Mouse (Mus musculus): Measurements from ENCODE around the gene N4bp3.

GRCm38 (mm10) chr11:51656798-51657521 lies 6.3 kb upstream of the N4bp3 start:
- TF ChIP-seq CTCF (IDR thresholded peaks at IDR 0.05; ENCODE audit: low read depth, low read length) (no peak), POLR2A (IDR thresholded peaks at IDR 0.05; ENCODE audit: extremely low read depth, insufficient read depth, low read length) (0 out of 2 replicates have a peak, but pooled peaks have one; percentile 21)

Measured in liver, adult 2 months (tissue).